Mouse (Mus musculus) urinary bladder, postnatal 25 days (tissue): Measurements from ENCODE around the gene Pgam1.
"Not testable (repeated sequence)": the region's sequence is repeated elsewhere in the genome, so short reads cannot be mapped to it uniquely, and the experiment has no call there.

Experiments used
- DNase-seq: peaks from one replicate; pipeline ENCODE4 v3.0.0; 2022; ENCODE audit warnings: low spot score

The Pgam1 gene

DNA sequence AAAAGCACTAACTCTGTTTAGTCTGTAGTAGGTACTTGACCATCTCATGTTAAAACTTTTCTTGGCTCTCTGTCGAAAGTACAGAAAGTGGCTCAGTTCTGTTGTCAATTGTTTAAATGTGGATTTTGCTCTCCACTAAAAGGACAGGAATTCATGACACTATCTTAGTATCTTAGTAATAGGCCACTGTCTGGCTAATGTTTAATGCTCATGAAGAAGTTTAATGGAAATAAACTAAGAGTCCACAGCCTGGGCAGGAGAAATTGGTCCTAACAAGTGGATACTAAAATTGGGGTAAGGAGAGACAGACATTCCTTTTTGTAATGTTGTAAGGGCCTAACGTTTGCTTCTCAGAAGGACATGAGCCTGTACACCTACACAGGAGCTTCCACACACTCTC lies 1.3 kb upstream of the Pgam1 start:
- no peak for DNase-seq

DNA sequence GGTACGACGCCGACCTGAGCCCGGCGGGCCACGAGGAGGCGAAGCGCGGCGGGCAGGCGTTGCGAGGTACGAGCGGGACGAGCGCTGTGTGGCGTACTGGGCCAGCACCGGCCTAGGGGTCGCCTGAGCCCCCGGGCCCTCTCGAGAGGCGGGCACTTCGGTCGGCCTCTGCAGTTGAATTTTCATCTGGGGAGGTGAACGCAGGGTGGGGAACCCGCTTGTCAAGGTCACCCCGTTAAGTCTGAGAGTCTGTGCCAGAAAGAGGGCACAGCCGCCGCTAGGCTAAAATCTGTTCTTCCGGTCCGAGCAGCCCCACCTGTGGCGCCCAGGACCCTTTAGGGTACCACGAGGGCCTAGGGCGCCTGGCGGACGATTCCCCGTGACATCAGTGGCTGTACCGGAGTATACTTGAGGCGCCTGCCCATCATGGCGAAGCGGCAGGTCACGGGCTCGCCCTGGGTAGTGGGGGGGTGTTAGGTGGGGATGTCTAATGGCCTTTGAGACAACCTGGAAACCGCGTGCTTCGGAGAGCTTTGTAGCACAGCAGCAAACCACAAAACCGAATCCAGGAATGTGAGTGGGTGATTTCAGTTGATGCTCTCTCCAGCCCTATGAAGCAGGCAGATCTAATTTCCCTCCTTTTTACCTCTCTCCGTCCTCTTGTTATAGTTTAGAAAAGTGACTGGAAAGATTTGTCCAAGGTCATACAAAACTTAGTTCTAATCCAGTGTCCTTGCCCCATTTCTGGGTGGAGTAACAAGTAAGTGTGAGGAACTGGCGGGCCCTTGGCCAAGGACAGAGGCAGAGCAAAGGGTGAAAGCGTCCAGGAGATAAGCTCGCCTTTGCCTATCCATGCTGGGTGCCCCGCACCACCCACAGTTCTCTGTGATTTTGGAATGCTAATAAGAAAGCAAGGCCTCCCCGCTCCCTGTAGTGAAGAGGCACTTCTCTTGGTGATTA lies 678 bp downstream of the Pgam1 start:
- peak; percentile 35 for DNase-seq

DNA sequence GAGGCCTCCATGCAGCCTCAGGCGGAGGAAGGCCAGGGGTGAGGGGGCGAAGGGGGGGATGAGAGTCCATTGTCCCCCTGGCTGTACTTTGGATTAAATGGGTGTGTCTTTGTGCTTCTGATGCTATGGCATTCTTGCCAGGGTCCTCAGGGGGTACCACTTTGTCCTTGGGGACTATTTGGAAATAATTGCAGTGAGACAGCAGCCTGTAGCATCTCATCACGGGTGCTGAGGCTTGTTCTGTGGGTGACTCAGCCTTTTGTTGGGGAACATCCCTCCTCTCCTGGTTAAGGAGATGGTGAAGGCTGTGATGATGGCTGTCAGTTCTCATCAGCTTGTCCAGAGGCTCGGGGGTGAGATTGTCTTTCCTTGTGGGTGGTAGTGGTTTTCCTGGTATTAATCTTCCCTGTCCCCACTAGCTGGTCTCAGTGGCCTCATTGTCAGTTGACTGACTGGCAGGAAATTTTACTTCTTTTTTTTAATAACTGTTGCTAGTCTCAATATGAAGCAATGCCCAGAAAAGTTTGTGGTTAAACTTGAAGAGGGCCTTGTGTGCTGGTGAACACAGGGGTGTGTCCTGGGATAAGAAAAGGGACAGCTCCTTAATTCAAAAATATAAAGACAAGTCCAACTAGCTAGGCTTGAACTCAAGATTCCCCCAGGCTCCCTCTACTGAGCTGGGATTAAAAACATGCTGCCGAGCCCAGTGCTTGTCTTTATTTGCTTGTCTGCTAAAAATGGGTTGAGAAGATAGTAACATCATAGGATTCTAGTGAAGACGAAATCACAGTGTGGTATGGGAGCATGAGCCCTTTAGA lies 2.3 kb downstream of the Pgam1 start:
- DNase-seq = no peak

DNA sequence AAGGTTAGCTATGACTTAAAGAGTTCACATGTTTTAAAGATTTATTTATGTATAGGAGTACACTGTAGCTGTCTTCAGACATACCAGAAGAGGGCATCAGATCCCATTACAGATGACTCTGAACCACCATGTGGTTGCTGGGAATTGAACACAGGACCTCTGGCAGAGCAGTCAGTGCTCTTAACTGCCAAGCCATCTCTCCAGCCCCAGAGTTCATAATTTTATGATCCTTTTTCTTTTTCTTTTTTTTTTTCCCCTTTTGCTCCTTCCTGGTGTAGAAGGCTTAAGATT lies 2.8 kb downstream of the Pgam1 start:
- DNase-seq = not testable (repeated sequence)

DNA sequence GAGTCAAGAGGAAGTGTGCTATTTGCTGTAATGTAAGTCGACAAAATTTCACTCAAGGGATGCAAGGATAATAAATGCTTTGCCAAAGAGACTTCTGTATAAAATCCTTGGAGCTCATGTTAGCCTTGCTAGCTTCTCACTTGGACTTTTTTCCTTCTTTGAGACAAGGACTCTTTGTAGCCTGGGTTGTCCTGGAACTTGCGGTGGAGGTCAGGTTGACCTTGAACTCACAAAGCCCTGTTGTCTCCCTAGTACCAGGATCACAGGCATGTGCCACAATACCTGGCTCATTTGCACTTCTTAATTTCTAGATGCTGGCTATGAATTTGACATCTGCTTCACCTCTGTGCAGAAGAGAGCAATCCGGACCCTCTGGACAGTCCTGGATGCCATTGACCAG lies 3.6 kb downstream of the Pgam1 start:
- DNase-seq = no peak

DNA sequence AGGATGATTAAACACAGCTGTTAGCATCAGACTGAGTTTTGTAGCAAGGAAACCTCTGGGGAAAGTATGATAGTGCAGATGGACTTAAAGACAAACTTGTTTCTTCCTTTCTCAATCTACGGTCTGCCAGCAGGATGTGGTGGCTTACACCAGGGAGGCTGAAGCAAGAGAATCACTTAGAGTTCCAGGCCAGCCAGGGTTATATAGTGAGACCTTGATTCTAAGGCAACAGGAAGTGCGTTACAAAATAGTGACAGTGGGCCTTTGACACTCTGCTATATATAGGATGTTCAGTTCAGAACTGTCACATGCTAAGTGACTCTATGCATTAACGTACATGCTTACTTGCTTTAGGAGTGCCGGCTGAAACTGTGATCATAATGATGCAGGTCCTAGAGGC lies 5.1 kb downstream of the Pgam1 start:
- no peak for DNase-seq

DNA sequence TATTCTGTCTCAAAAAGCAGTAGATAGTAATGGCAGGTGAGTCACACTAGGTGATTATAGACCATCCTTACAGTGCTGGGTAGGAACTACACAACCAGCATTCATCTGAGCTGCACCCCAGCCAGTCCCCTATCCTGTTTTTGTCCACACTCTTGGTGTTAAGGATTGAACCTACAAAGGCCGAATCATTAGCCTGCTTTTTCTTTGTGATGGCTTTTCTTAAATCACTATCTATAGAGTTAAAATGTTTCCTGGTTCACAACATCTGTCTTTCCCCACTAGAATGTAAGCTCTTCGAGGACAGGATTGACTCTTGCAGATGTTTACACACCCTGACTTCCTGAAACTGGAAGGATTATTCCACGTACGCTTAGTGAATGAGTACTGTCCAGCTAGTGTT lies 7.7 kb downstream of the Pgam1 start:
- DNase-seq = no peak

DNA sequence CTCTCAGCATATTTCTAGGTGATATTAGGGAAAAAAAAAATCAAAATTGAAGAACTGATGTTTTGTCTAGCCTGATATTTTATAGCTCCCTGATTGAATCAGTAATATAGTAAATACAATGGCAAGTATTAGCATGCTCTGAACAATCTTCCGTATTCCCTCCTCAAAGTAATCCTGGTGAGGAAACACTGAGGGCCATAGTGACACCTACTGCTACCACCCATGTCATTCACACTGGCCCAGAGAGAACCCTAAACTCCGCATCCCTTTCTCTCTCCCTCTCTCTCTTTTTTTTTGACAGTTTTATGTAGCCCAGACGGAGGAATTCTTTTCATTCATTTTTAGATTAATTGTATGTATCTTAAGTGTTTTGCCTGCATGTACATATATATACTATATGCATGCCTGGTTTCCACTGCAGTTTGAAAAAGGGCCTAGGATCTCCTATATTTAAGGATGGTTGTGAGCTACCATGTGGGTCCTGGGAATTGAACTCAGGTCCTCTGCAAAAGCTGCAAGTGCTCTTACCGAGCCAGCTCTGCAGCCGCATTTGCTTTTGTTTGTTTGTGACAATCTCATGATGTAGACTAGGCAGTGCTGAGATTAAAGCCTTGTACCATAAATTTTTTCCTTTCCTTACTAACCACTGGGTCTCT lies 8.8 kb downstream of the Pgam1 start:
- DNase-seq = no peak

DNA sequence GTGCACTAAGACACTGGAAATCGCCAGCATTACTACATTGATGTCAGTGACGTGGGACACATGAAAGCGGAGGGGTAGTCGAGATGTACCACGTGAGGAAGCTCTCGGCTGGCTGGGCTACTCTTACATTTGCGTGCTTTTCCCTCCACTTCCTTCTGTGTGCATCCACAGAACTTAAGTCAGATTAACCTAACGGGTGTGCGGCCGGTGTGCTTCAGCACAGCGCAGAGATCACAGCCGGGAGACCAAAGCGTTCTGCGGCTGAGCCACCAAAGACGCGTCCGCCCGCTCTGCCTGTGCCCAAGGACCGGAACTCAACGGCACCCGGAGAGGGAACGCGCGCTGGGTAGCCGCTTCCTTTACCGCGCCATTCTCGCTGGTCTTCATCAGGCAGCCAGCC lies 21.0 kb downstream of the Pgam1 start:
- no peak for DNase-seq

DNA sequence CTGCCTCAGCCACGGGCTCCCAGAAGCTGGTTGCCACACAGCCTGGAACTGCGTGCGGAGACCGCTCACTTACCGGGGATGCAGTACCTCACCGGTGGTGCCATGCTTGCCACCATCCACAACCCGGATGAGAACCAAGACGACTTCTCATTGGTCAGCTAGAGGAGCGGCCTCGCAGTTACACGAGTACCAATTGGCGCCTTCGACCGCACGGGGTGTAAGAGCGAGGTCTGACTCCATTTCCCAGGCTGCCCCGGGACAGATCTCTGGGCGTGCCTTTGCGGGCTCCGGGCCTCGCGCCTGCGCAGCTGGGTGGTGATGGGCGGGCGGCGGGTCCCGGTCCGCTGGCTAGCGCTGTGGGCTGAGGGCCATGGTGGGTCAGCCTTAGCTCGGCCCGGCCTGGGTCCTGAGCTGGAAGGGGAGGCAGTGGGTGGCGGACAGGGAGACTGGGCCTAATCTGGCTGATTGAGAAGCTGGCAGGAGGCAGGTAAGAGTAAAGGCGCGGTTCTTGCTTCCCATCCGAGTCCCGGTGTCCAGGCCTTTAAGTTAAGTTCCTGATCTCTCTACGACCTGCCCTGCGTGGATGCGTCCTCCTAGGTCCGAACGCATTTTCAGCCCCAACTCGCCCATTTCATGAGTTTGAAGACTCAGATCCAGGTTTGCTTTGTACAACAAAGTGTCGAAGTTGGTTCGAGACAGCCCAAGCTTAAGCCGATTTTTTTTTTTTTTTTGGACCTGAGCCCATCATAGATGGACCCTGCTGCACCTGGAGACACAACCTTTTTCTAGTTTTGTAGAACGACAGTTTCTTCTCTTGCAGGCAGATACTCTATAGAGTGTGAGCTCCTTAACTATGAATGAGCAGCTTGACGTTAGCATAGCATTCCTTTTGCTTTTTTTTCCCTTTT lies 21.7 kb downstream of the Pgam1 start, which contains the start of the genes Exosc1 and Zdhhc16:
Gene Exosc1 (minus strand): TSS at position 245 of the 908 bp plus-strand sequence.
Gene Zdhhc16 (plus strand): TSS at position 302 of the 908 bp plus-strand sequence.
- DNase-seq = peak; percentile 96

DNA sequence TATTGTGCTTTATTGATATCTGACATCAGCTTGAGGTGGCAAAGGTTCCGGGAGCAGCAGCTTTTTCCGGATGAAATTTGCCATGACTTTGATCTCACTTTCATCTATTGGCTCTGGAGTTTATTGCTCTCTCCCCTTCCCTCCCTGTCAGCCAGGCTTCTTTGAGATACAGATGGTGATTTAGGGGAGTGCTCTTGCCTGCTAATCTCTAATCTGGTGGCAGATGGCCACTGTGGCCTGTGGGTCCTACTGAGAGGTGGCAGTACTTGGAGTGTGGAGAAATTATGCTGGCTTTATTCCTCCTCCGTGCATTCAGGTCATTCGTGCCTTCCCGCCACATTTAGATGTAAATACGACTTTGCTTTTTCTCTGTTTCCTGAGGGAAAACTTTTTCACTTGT lies 22.4 kb downstream of the Pgam1 start:
- no peak for DNase-seq

DNA sequence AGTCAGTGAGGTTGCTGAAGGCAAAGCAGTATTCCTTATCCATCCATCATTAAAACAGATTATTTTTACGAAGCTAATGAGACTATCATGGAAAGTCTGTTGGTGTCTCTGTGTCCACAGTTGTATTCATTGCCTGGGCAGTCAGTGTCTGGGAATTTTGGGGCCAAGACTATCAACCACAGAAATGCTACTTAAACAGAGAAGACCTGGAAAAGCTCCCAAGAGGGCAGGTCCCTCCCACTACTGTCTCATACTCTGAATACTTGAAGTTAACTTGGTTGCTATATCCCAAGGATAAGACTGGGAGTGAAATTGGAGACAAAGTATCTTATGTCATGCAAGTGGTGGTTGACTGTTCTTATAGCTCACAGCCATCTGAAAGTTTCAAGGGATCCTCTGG lies 24.2 kb downstream of the Pgam1 start:
- DNase-seq = no peak

DNA sequence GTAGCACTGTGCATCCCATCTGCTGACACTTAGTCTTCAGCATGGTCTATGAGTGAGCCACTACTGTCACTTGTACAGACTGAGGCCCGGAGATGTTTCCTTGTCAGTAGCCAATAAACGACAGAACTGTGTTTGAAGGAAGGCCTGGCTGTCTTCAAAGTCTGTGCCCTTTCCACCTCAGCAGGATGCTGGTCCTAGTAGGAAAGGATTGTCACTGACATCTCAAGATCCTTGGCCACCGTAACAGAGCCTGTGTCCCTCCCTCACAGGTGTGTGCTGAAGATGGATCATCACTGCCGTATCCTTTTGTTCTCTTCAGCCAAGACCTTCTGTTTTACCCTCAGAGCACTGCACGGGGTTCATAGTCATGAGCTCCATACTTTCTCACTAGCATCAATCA lies 26.8 kb downstream of the Pgam1 start:
- DNase-seq = no peak

DNA sequence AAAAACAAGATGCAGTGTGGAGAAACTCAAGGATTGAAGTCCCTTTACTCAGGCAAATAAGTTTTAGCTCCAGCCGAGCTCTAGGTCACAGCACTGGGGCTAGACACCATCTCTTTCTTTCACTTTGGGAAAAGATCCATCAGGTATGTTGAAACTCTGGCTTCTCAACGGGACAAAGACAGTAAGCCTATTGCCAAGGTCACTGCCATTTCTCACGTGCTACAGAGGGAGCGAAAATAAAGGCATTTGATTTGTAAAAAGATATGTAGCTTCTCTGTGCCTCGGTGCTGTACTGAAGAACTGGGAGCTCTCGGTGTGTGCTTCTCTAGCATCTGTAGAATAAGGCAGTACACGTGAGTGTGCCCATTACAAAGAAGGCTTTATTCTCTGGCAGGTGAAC lies 32.1 kb downstream of the Pgam1 start:
- no peak for DNase-seq

DNA sequence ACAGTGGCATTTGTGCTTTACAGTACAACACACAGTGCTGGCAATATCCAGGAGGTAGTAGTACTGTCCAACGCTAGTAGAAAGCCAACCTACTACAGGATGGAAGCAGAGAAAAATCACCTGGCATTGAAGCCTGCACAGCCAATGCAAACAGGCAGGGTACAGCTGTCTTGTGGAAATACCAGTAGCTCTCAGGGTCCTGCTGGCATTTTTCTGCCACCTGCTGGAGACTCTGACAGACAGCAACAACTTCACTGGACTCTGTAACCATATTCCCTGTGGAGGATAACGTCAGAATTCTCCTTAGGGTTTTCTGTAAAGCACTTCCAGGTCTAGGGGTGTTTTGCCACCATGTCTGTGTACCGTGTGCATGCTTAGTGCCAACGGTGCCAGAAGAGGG lies 40.6 kb downstream of the Pgam1 start:
- no peak for DNase-seq

DNA sequence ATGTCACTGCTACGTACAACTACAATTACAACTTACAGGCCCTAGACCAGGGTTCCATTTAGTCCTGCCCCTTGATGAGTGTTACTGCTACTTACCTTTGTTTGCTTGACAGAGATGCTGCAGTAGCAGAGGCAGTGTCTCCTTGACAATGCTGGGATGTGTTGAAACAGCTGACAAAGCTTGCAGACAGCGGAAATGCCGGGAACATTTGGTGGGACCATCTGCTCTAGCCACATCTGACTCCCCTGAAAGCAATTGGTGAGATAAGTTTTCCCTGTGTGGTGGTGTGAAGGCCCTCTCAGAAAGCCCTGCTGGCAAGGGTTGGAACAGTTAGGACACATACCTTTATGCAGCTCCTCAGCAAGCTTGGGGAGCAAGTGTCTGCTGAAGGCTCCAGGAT lies 41.9 kb downstream of the Pgam1 start:
- DNase-seq = no peak
